Mouse (Mus musculus): ENCODE measurements around the gene Tspan14. TPM values are rescaled to one million over a fixed set of nuclear protein-coding genes. Genes with fewer than 3 reads are reported as not detected.

Tspan14 gene
- polyA plus RNA-seq, 1 experiment, result 86.4 TPM

DNA sequence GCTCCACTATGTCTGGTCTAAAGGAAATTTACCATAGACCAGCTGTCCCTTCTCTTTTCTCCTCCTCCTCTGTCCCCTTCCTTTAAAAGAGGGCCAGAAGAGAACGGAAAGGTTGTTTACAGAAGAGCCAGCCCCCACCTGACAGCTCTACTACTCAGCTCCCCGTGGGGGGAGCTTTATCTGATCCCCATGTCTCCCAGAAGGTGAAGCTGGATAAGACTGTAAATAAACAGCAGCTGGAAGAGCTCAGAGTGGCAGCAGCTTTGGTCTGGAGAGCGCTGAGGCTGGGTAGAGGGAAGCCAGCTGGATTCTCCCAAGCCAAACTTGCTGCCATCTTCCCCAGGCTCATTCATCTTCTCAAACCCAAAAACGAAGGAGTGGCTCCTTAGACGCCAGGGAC is 41.0 kb upstream of the Tspan14 start:
- no peak overlapping the region for H3K27ac ChIP-seq (ENCODE audit: control insufficient read depth, insufficient read depth, low read length)
- 89% methylated on average over 5 of the region's 5 CpGs for WGBS

DNA sequence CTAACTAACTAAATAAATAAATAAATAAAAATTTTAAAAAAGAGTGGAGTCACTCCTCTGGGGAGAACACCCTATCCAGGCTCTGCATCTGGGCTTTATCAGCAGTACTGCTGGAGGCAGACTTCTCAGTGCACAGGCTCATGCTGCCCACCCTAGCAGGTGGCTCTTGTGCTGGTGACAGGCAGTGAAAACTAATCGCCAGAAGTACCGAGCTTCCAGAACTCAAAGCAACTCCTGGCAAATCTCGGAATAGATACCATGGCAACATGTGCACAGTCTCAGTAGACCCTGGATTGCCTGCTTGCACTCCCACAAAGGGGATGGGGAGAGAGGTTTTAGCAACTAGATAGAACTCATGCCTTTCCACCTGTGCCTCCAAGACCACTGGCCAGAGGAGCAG is 40.3 kb upstream of the Tspan14 start:
- Histone ChIP-seq H3K27ac (ENCODE audit: control insufficient read depth, insufficient read depth, low read length) (no peak overlapping the region), H3K27me3 (ENCODE audit: control insufficient read depth, insufficient read depth, low read length) (no peaks in the 10 kb centered on the region), H3K4me3 (ENCODE audit: control insufficient read depth, insufficient read depth, low read length) (no peak overlapping the region), H3K36me3 (ENCODE audit: control insufficient read depth, insufficient read depth, low read length) (no peaks in the 10 kb centered on the region), H3K4me1 (replicated peaks; ENCODE audit: control insufficient read depth, insufficient read depth, low read length) (no peaks in the 10 kb centered on the region)
- no peak for TF ChIP-seq CTCF (IDR thresholded peaks at IDR 0.05; ENCODE audit: borderline replicate concordance, control insufficient read depth, extremely low read depth, insufficient read depth, low read length, poor library complexity)
- TF ChIP-seq POLR2A (IDR thresholded peaks at IDR 0.05; ENCODE audit: control insufficient read depth, extremely low read depth, insufficient read depth, low read length, poor library complexity), result no peak
- WGBS, result 91% methylated on average over 3 of the region's 3 CpGs
- DNase-seq, result no peak

More for the DNA sequence above, 41.0 kb upstream of the Tspan14 start:
- no peaks in the 10 kb centered on the region for H3K27me3 ChIP-seq (ENCODE audit: control insufficient read depth, insufficient read depth, low read length)
- no peak overlapping the region for H3K4me3 ChIP-seq (ENCODE audit: control insufficient read depth, insufficient read depth, low read length)
- no peaks in the 10 kb centered on the region for H3K36me3 ChIP-seq (ENCODE audit: control insufficient read depth, insufficient read depth, low read length)
- DNase-seq, result no peak
- TF ChIP-seq CTCF (IDR thresholded peaks at IDR 0.05; ENCODE audit: borderline replicate concordance, control insufficient read depth, extremely low read depth, insufficient read depth, low read length, poor library complexity), result no peak
- no peak for TF ChIP-seq POLR2A (IDR thresholded peaks at IDR 0.05; ENCODE audit: control insufficient read depth, extremely low read depth, insufficient read depth, low read length, poor library complexity)
- H3K4me1 ChIP-seq (replicated peaks; ENCODE audit: control insufficient read depth, insufficient read depth, low read length), result no peaks in the 10 kb centered on the region

DNA sequence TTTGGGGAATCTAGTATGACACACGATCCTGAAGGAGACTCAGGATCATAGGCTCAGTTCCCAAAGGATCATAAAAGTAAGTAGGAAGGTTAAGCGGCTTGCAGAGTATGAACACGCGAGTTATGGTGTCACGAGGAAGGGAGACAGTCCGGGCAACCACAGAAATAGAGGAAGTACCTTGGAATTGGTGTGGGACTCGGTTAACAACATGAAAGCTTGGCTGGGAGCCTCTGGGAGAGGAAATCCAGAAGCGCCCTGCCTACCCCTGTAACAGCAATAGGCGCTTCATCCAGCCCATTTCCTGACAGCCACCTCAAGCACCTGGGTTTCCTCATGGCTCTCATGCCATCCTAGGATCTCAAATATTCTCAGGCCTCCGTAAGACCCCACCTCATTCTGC is 39.7 kb upstream of the Tspan14 start:
- 68% methylated on average over 10 of the region's 10 CpGs for WGBS
- Histone ChIP-seq H3K36me3 (ENCODE audit: control insufficient read depth, insufficient read depth, low read length) (no peaks in the 10 kb centered on the region), H3K4me1 (replicated peaks; ENCODE audit: control insufficient read depth, insufficient read depth, low read length) (no peaks in the 10 kb centered on the region), H3K27me3 (ENCODE audit: control insufficient read depth, insufficient read depth, low read length) (no peaks in the 10 kb centered on the region), H3K27ac (ENCODE audit: control insufficient read depth, insufficient read depth, low read length) (no peak overlapping the region), H3K4me3 (ENCODE audit: control insufficient read depth, insufficient read depth, low read length) (no peak overlapping the region)
- no peak for DNase-seq
- TF ChIP-seq POLR2A (IDR thresholded peaks at IDR 0.05; ENCODE audit: control insufficient read depth, extremely low read depth, insufficient read depth, low read length, poor library complexity) (no peak), CTCF (IDR thresholded peaks at IDR 0.05; ENCODE audit: borderline replicate concordance, control insufficient read depth, extremely low read depth, insufficient read depth, low read length, poor library complexity) (no peak)

GRCm38 (mm10) chr14:41005716-41006115 is 39.1 kb upstream of the Tspan14 start:
- no peaks in the 10 kb centered on the region for H3K36me3 ChIP-seq (ENCODE audit: control insufficient read depth, insufficient read depth, low read length)
- H3K27ac ChIP-seq (ENCODE audit: control insufficient read depth, insufficient read depth, low read length), result no peak overlapping the region
- H3K27me3 ChIP-seq (ENCODE audit: control insufficient read depth, insufficient read depth, low read length), result no peaks in the 10 kb centered on the region
- 74% methylated on average over 9 of the region's 9 CpGs for WGBS
- H3K4me3 ChIP-seq (ENCODE audit: control insufficient read depth, insufficient read depth, low read length), result no peak overlapping the region
- no peak for DNase-seq
- H3K4me1 ChIP-seq (replicated peaks; ENCODE audit: control insufficient read depth, insufficient read depth, low read length), result no peaks in the 10 kb centered on the region
- TF ChIP-seq CTCF (IDR thresholded peaks at IDR 0.05; ENCODE audit: borderline replicate concordance, control insufficient read depth, extremely low read depth, insufficient read depth, low read length, poor library complexity) (no peak), POLR2A (IDR thresholded peaks at IDR 0.05; ENCODE audit: control insufficient read depth, extremely low read depth, insufficient read depth, low read length, poor library complexity) (no peak)

GRCm38 (mm10) chr14:41004201-41005141 is 37.9 kb upstream of the Tspan14 start:
- Histone ChIP-seq H3K4me1 (replicated peaks; ENCODE audit: control insufficient read depth, insufficient read depth, low read length) (no peaks in the 10 kb centered on the region), H3K27me3 (ENCODE audit: control insufficient read depth, insufficient read depth, low read length) (no peaks in the 10 kb centered on the region), H3K36me3 (ENCODE audit: control insufficient read depth, insufficient read depth, low read length) (no peaks in the 10 kb centered on the region), H3K4me3 (ENCODE audit: control insufficient read depth, insufficient read depth, low read length) (no peak overlapping the region), H3K27ac (ENCODE audit: control insufficient read depth, insufficient read depth, low read length) (no peak overlapping the region)
- no peak for DNase-seq
- no peak for TF ChIP-seq POLR2A (IDR thresholded peaks at IDR 0.05; ENCODE audit: control insufficient read depth, extremely low read depth, insufficient read depth, low read length, poor library complexity)
- WGBS, result 90% methylated on average over 22 of the region's 22 CpGs

DNA sequence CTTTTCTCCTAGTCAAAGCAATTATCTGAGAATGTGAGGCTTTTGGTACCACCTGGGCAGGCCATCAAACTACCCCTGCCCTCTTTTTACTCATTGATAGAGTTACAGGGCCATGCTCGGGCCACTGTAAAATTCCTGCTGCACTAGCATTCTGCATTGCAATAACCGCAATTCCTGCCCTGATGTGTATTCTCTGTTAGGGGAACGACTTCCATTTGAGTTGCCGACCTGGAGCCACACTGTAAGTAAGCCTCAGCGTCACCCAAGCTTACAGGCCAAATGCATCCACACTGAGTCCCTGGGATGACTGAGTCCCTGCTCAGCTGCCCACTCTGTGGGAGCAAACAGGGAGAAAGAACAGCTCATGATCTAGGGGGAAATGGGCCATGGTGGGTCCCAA is 35.0 kb upstream of the Tspan14 start:
- no peaks in the 10 kb centered on the region for H3K36me3 ChIP-seq (ENCODE audit: control insufficient read depth, insufficient read depth, low read length)
- H3K4me1 ChIP-seq (replicated peaks; ENCODE audit: control insufficient read depth, insufficient read depth, low read length), result no peaks in the 10 kb centered on the region
- 95% methylated on average over 5 of the region's 5 CpGs for WGBS
- no peak overlapping the region for H3K4me3 ChIP-seq (ENCODE audit: control insufficient read depth, insufficient read depth, low read length)
- DNase-seq, result no peak
- TF ChIP-seq POLR2A (IDR thresholded peaks at IDR 0.05; ENCODE audit: control insufficient read depth, extremely low read depth, insufficient read depth, low read length, poor library complexity), result no peak
- no peak for TF ChIP-seq CTCF (IDR thresholded peaks at IDR 0.05; ENCODE audit: borderline replicate concordance, control insufficient read depth, extremely low read depth, insufficient read depth, low read length, poor library complexity)
- no peaks in the 10 kb centered on the region for H3K27me3 ChIP-seq (ENCODE audit: control insufficient read depth, insufficient read depth, low read length)
- no peak overlapping the region for H3K27ac ChIP-seq (ENCODE audit: control insufficient read depth, insufficient read depth, low read length)
